Mouse (Mus musculus): ENCODE data around the gene St6galnac6.

Gene St6galnac6

GRCm38 (mm10) chr2:32617109-32617508 is 17.6 kb downstream of the St6galnac6 start:
- no peak for DNase-seq (ENCODE audit: low spot score in 2 of 2)

DNA sequence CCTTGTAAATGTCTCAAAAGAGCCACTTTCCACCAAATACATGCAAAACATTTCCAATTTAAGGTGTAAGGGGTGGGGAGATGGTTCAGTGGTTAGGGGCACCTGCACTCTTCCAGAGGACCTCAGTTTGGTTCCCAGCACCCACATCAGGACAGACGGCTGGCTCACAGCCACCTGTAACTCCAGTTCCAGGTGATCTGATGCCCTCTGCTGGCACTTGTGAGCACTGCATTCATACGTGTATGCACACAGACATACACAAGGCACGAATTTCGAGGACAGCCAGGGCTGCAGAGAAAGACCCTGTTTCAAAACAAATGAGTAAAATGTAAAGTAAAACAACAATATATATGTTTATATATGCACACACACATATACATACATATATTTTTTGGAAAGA is 18.1 kb downstream of the St6galnac6 start:
- no peak for DNase-seq (ENCODE audit: low spot score in 2 of 2)

DNA sequence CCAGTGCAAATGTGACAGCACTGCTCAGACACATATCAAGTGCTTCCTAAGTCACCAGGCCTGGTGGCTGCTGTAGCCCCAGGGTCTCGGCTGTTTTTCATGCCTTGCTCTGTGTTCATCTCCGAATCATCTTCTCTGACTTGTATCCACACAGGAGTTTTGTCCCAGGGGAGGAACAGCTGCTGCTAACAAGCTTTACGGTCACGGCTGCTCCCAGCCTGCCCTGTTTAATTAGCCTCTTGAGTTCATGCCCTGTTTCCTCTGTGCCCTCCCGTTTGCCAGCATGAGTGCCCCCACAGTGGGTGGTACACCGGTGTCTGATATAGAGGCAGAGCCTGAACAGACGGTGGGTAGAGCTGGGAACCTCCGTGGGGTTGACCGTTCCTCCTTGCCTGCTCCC is 18.5 kb downstream of the St6galnac6 start:
- no peak for DNase-seq (ENCODE audit: low spot score in 2 of 2)

DNA sequence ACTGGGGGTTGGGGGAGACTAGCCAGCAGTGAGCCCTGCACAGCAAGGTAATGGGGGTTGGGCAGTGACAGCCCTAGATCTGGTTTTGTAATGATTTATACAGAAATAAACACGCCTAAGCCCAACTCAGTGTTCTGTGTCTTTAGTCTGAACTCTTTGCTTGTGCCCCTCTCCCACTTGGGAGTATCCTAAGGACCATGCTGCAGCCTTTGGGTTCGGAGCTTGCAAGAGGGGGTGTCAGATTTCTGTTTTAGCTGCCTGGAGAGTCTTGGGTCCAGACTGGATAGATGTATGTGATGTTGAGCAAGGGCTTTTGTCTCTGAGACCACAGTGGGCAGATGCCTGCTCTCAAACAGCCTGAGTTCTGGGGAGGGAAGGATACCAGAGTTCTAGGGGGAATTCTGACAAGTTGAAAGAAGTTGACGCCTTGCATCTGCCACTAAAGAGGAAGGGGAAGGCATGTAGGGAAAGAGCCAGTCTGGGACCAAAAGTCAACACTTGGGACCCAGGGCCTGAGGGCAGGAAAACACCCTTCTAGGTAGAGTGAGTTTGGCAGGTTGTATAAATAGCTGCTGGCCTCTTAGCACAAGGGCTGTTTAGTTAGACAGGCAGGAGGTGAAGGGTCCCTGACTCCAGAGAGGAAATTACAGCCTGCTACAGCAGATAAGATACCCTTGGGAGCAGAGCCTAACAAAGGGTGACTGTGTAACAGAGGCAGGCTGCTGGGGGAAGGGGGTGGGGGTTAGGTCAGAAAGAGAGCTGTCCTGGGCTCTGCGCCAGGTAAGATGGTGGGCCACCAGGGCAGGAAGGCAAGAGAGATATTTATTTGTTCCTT is 21.4 kb downstream of the St6galnac6 start:
- DNase-seq (ENCODE audit: low spot score in 2 of 2): no peak

DNA sequence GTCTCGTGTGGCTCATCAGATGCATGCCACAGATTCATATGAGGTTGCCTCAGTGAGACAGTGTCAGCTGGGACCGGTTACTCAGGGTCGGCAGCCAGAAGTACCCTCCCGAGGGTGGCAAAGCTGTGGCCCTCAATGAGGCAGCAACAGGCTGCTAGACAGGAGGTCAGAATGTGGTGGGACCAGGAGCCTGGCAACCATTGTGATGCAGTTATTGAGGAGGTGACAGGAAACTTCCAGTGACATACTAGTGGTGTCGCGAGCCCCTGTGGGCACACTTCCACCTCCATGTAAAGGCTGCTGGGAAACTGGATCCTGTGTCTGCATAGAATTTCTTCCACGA is 22.0 kb downstream of the St6galnac6 start, which contains the start of gene Ak1:
Ak1 (plus strand) TSS at position 242 of the 343 bp plus-strand sequence.
- DNase-seq (ENCODE audit: low spot score in 2 of 2): no peak

GRCm38 (mm10) chr2:32624111-32624748 is 24.7 kb downstream of the St6galnac6 start:
- no peak for DNase-seq (ENCODE audit: low spot score in 2 of 2)

DNA sequence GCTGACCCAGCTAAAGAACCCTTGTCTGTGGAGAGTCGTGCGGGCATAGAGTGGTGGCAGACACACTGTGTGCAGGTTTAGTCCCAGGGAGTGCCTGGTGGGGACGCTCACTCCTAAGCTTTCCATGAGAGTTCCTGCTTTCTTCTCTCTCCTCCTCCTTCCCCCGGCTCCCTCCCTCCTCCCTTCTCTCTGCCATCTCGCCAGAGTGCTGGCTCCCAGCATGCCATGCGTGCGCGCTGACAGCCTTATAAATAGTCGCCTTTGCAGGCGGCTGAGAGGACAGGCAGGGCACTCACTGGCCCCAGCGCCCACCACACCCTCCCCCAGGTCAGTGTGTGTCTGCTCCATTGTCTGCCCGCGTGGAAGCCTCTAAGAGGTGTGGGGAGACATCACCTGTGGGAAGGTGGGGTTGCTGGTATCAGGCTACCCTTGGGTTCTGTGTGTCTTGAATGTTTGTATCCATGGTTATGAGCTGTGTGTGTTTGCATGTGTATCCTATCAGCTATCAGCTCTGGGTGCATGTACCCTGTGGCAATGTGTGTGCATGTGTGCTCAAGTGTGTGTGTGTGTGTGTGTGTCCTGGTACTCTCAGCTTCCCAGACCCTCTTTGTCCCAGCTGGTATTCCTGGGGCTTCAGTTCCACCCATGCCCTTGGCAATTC is 25.8 kb downstream of the St6galnac6 start:
- peak in 1 of 2 experiments; percentile 69 for DNase-seq (ENCODE audit: low spot score in 2 of 2)

DNA sequence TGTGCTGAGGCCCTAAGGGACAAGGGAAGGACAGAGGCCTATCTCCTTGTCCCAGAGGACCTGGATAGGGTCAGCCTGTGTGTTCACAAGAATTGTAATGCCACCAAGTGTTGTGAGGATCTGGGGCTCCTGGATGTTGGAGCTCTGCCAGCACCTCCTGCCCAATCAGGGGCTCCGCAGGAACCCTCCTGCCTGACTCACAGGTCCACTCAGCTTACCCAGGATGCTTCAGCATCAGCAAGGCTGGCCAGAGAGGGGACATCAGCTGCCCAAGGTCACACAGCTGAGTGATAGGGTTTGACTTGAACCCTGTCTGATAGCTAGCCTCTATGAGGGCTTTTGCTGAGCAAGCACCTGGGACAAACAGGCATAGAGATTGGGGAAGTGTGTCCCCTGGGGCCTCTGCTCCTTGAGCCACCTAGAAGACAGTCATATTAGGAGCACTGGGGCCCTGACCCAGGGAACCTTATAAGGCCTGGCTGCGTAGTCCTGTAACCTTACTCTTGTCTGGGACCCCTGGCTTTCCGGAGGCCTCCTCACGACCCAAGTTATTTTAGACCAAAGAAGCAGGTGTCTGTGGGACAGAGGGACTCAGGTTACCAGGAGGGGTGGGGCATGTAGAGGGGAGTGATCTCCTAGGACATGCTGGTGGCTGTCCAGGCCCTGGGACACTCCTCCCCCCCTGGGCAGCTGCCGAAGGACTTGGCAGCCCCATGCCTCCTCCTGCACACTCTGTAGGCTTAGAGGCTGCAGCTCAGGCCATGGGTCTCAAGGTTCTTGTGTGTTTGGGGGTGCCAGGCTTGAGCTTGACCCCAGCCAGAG is 26.6 kb downstream of the St6galnac6 start:
- DNase-seq (ENCODE audit: low spot score in 2 of 2): no peak

DNA sequence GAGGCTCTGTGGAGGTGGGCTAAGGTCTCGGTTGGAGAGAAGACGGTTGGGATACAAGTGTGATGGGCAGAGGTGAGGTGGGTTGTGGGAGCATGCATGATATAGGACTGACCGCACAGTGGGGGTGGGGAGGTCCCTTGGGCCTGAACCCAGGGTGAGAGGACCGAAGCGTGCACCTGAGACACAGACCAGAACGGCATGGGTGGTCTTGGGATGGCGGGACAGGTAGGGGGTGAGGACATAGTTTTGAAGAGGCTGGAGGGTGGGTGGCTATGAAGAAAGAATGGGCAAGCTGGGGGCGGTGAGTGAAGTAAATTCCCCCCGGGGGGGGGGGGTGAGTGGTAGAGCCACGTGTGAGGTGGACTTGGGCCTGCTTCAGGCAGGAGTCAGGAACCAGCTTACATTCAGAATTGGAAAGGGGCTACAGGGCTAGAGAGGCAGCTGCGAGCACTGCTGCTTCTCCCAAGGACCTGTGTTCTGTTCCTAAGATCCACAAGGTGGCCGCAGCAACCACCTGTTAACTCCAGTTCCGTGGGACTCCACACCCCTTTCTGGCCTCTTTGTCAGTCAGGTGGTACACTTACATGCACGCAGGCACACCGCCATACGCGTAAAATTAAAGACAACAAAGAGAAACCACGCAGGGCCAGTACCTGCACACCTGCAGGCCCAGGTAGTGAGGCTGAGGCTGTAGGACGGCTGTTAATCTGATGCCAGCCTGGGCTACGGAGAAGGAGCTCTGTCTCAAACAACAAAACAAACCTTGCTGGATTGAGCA is 27.9 kb downstream of the St6galnac6 start:
- DNase-seq (ENCODE audit: low spot score in 2 of 2): no peak

DNA sequence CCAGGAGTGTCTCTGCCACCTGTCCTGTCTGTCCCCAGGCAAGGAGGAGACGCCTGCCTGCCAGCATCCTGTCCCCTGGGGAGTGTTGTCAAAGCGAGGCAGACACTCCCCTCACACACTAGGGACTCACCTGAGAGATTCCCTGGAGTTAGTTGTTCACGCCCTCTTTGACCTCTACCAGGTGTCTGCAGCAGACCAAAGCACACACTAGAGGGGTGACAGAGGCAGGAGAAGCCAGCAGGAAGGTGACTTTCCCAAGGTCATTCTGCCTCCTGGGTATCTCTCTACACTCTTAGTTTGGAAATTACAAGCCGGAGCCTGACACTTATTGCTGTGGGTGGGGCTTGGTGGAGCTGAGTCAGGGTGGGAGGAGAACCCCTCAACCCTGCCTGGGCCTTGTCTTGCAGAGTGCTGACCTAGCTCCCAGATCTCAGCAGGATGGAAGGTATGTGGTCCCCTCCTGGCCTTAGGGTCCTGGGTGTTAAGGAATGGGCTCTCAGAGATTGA is 28.6 kb downstream of the St6galnac6 start:
- DNase-seq (ENCODE audit: low spot score in 2 of 2): no peak

GRCm38 (mm10) chr2:32628729-32629128 is 29.2 kb downstream of the St6galnac6 start:
- peak in 1 of 2 experiments; percentile 85 for DNase-seq (ENCODE audit: low spot score in 2 of 2)

DNA sequence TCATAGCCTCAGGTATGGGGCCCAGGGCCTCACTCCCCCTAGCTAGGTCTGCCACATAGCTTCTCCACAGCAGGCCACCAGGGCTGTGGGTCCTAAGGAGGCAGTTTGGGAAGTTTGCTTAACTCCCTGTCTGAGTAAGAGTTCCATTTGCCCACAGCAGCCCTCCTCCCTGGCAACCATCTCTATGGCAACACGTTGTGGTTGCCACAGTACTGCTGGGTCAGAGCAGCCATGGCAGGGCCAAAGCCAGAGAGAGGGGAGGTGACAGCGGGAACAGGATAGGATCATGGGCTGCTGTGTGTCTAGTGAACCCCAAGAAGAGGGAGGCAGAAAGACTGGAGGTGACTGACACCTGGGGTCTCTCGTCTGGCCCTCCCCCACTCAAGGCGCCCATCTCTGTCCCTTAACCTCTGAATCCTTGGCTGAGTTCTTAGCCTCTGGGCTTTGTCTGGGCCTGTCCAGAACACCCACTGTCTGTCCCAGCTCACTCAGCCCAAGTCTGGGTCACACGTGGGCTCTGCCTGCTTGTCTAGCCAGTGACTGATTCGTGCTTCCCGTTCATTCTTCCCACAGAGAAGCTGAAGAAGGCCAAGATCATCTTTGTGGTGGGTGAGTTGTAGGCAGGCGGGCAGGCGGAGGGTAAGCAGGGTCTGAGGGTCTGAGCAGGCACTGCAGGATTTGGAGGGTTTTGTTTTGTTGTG is 29.9 kb downstream of the St6galnac6 start:
- DNase-seq (ENCODE audit: low spot score in 2 of 2): peak in 1 of 2 experiments; percentile 70

DNA sequence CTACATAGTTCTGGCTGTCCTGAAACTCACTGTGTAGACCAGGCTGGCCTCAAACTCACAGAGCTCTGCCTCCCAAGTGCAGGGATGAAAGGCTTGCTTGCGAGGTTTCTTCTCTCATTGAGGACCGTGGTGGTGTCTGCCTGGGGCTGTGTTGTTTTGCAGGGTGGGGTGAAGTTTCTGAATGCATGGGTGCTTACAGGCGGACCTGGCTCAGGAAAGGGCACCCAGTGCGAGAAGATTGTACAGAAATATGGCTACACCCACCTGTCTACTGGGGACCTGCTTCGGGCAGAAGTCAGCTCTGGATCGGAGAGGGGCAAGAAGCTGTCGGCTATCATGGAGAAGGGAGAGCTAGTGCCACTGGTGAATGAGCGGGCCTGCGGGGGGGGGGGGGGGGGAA is 30.5 kb downstream of the St6galnac6 start:
- DNase-seq (ENCODE audit: low spot score in 2 of 2): no peak

- no peak for DNase-seq (ENCODE audit: low spot score in 2 of 2)
Observed at GRCm38 (mm10) chr2:32631046-32631445, 31.5 kb downstream of the St6galnac6 start.

DNA sequence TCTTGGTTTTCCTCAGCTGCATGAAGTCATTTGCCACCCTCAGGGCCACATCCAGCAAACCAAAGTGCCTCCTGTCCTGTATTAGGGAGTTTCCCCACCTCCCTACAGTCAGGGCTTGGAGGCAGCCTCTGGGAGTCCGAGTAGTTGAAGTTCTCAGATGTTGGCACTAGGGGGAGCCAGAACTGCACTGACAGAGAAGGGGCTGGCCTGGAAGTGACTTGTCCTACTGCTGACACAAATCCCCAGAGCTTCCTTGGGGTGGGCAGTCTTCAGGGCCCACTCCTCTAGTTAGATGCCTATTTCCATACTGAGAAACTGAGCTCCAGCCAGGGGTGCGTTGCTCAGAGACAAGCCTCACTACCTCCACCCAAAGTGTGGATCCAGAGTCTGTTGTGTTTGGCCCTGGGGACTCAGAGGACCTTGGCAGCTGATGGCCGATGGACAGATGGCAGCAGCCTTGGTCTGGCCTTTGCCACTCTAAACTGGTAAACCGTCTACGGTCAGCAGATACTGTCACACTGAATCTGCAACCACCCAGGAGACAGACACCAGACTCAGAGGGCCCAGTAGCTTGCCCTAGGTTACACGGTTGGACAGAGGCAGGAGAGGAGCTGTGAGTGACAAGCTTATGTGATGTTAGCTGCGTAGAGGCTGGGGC is 32.4 kb downstream of the St6galnac6 start:
- DNase-seq (ENCODE audit: low spot score in 2 of 2): peak; percentile 66 to 82

- DNase-seq (ENCODE audit: low spot score in 2 of 2): no peak
Observed at GRCm38 (mm10) chr2:32633660-32634059, 34.2 kb downstream of the St6galnac6 start.

GRCm38 (mm10) chr2:32634277-32635105 is 35.0 kb downstream of the St6galnac6 start:
- DNase-seq (ENCODE audit: low spot score in 2 of 2): no peak

- DNase-seq (ENCODE audit: low spot score in 2 of 2): no peak
Observed at GRCm38 (mm10) chr2:32636617-32637016, 37.1 kb downstream of the St6galnac6 start.
